Mouse (Mus musculus) C3H10T1/2 (cell line): ENCODE data around the gene Gm10717. TPM values are rescaled to one million over a fixed set of nuclear protein-coding genes. Genes with fewer than 3 reads are reported as not detected.

Source experiments
- polyA plus RNA-seq, 2 experiments: library from polyadenylated mRNA; unstranded; fragments of >200 nt; fragmentation: generic; extraction: Trizol; gene quantifications; one replicate each; pipeline ENCODE4 v1.2.1; 2012; ENCODE audit warnings: missing spikeins in 2 of 2

Gm10717 gene
- polyA plus RNA-seq = not detected

DNA sequence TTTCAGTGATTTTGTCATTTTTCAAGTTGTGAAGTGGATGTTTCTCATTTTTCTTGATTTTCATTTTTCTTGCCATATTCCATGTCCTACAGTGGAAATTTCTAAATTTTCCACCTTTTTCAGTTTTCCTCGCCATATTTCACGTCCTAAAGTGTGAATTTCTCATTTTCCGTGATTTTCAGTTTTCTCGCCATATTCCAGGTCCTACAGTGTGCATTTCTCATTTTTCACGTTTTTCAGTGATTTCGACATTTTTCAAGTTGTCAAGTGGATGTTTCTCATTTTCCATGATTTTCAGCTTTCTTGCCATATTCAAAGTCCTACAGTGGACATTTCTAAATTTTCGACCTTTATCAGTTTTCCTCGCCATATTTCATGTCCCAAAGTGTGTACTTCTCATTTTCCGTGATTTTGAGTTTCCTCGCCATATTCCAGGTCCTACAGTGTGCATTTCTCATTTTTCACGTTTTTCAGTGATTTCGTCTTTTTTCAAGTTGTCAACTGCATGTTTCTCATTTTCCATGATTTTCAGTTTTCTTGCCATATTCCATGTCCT lies at the start of gene Gm10717:
Gene Gm10717, plus strand, starts transcription at position 506 of the 556 bp plus-strand sequence.

DNA sequence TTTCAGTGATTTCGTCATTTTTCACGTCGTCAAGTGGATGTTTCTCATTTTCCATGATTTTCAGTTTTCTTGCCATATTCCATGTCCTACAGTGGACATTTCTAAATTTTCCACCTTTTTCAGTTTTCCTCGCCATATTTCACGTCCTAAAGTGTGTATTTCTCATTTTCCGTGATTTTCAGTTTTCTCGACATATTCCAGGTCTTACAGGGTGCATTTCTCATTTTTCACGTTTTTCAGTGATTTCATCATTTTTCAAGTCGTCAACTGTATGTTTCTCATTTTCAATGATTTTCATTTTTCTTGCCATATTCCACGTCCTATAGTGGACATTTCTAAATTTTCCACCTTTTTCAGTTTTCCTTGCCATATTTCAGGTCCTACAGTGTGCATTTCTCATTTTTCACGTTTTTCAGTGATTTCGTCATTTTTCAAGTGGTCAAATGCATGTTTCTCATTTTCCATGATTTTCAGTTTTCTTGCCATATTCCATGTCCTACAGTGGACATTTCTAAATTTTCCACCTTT lies 24.7 kb upstream of the Gm10717 start, which contains the start of gene Gm10722:
Gene Gm10722, plus strand, starts transcription at position 478 of the 528 bp plus-strand sequence.

DNA sequence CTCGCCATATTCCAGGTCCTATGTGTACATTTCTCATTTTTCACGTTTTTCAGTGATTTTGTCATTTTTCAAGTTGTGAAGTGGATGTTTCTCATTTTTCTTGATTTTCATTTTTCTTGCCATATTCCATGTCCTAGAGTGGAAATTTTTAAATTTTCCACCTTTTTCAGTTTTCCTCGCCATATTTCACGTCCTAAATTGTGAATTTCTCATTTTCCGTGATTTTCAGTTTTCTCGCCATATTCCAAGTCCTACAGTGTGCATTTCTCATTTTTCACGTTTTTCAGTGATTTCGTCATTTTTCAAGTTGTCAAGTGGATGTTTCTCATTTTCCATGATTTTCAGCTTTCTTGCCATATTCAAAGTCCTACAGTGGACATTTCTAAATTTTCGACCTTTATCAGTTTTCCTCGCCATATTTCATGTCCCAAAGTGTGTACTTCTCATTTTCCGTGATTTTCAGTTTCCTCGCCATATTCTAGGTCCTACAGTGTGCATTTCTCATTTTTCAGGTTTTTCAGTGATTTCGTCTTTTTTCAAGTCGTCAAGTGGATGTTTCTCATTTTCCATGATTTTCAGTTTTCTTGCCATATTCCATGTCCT lies 22.3 kb upstream of the Gm10717 start, which contains the start of gene Gm11168:
Gene Gm11168, plus strand, starts transcription at position 553 of the 603 bp plus-strand sequence.

DNA sequence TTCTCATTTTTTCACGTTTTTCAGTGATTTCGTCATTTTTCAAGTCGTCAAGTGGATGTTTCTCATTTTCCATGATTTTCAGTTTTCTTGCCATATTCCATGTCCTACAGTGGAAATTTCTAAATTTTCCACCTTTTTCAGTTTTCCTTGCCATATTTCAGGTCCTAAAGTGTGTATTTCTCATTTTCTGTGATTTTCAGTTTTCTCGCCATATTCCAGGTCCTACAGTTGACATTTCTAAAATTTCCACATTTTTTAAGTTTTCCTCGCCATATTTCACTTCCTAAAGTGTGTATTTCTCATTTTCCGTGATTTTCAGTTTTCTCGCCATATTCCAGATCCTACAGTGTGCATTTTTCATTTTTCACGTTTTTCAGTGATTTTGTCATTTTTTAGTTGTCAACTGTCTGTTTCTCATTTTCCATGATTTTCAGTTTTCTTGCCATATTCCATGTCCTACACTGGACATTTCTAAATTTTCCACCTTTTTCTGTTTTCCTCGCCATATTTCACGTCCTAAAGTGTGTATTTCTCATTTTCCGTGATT lies 12.4 kb upstream of the Gm10717 start, which contains the start of gene Gm10721:
Gene Gm10721, plus strand, starts transcription at position 408 of the 547 bp plus-strand sequence.

DNA sequence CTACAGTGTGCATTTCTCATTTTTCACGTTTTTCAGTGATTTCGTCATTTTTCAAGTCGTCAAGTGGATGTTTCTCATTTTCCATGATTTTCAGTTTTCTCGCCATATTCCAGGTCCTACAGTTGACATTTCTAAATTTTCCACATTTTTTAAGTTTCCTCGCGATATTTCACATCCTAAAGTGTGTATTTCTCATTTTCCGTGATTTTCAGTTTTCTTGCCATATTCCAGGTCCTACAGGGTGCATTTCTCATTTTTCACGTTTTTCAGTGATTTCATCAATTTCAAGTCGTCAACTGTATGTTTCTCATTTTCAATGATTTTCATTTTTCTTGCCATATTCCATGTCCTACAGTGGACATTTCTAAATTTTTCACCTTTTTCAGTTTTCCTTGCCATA lies 9.9 kb upstream of the Gm10717 start, which contains the start of gene Gm10720:
Gene Gm10720, plus strand, starts transcription at position 301 of the 400 bp plus-strand sequence.

DNA sequence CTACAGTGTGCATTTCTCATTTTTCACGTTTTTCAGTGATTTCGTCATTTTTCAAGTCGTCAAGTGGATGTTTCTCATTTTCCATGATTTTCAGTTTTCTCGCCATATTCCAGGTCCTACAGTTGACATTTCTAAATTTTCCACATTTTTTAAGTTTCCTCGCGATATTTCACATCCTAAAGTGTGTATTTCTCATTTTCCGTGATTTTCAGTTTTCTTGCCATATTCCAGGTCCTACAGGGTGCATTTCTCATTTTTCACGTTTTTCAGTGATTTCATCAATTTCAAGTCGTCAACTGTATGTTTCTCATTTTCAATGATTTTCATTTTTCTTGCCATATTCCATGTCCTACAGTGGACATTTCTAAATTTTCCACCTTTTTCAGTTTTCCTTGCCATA lies 8.1 kb upstream of the Gm10717 start, which contains the start of gene Gm10719:
Gene Gm10719, plus strand, starts transcription at position 301 of the 400 bp plus-strand sequence.

DNA sequence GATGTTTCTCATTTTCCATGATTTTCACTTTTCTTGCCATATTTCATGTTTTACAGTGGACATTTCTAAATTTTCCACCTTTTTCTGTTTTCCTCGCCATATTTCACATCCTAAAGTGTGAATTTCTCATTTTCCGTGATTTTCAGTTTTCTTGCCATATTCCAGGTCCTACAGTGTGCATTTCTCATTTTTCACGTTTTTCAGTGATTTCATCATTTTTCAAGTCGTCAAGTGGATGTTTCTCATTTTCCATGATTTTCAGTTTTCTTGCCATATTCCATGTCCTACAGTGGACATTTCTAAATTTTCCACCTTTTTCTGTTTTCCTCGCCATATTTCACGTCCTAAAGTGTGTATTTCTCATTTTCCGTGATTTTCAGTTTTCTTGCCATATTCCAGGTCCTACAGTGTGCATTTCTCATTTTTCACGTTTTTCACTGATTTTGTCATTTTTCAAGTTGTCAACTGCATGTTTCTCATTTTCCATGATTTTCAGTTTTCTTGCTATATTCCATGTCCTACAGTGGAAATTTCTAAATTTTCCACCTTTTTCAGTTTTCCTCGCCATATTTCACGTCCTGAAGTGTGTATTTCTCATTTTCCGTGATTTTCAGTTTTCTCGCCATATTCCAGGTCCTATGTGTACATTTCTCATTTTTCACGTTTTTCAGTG lies 1.8 kb upstream of the Gm10717 start, which contains the start of gene Gm10718:
Gene Gm10718, plus strand, starts transcription at position 236 of the 673 bp plus-strand sequence.

DNA sequence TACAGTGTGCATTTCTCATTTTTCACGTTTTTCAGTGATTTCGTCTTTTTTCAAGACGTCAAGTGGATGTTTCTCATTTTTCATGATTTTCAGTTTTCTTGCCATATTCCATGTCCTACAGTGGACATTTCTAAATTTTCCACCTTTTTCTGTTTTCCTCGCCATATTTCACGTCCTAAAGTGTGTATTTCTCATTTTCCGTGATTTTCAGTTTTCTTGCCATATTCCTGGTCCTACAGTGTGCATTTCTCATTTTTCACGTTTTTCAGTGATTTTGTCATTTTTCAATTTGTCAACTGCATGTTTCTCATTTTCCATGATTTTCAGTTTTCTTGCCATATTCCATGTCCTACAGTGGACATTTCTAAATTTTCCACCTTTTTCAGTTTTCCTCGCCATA lies 9.1 kb downstream of the Gm10717 start, which contains the start of gene Gm17535:
Gene Gm17535, plus strand, starts transcription at position 301 of the 400 bp plus-strand sequence.

DNA sequence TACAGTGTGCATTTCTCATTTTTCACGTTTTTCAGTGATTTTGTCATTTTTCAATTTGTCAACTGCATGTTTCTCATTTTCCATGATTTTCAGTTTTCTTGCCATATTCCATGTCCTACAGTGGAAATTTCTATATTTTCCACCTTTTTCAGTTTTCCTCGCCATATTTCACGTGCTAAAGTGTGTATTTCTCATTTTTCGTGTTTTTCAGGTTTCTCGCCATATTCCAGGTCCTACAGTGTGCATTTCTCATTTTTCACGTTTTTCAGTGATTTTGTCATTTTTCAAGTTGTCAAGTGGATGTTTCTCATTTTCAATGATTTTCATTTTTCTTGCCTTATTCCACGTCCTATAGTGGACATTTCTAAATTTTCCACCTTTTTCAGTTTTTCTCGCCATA lies 11.4 kb downstream of the Gm10717 start, which contains the start of gene Gm10715:
Gene Gm10715, plus strand, starts transcription at position 301 of the 400 bp plus-strand sequence.

Other genes starting within 250 kb of the Gm10717 start
- gene Gm10722, start 24.5 kb upstream of the Gm10717 start, polyA plus RNA-seq = not detected
- not detected for gene Gm11168, start 22.1 kb upstream of the Gm10717 start, polyA plus RNA-seq
- gene Gm10721, start 12.3 kb upstream of the Gm10717 start, polyA plus RNA-seq = not detected
- not detected for gene Gm10720, start 9.8 kb upstream of the Gm10717 start, polyA plus RNA-seq
- gene Gm10719, start 8.0 kb upstream of the Gm10717 start, polyA plus RNA-seq = under 1 TPM in 1 of 2 experiments, not detected in 1; 0.09 TPM
- gene Gm10718, start 1.9 kb upstream of the Gm10717 start, polyA plus RNA-seq = not detected
- gene Gm17535, start 9.2 kb downstream of the Gm10717 start, polyA plus RNA-seq = not detected
- gene Gm10715, start 11.5 kb downstream of the Gm10717 start, polyA plus RNA-seq = not detected